In genomic region chr2:127722176-127722892, GRCm38 (mm10) we compare ENCODE assay signal across 8 mouse cellular contexts. TPM values are rescaled to one million over a fixed set of nuclear protein-coding genes. Genes with fewer than 3 reads are reported as not detected.
DNase-seq lines count a peak whose midpoint lies in the region; ATAC-seq and TF ChIP-seq lines count a peak whose summit lies in the region.

No protein-coding gene starts in this region.

- no peak overlapping the region for H3K4me2 ChIP-seq in forebrain, embryonic 11.5 days (ENCODE audit: low read depth, low read length, severe bottlenecking)
- H3K4me2 ChIP-seq in intestine, postnatal 0 days (replicated peaks; ENCODE audit: low read depth) = no peak overlapping the region

- peaks cover 12% of the 10 kb centered on the region for H3K4me1 ChIP-seq in forebrain, embryonic 10.5 days
- H3K4me1 ChIP-seq in forebrain, embryonic 11.5 days (replicated peaks; ENCODE audit: control insufficient read depth, insufficient read depth, low read length) = no peaks in the 10 kb centered on the region
- H3K4me1 ChIP-seq in intestine, postnatal 0 days (replicated peaks; ENCODE audit: control insufficient read depth, insufficient read depth, low read length) = peaks cover 16% of the 10 kb centered on the region

- H3K9ac ChIP-seq in forebrain, embryonic 11.5 days (ENCODE audit: low read length) = no peak overlapping the region
- no peak overlapping the region for H3K9ac ChIP-seq in intestine, postnatal 0 days (ENCODE audit: low read depth, low read length)

- DNase-seq in forebrain, embryonic 10.5 days (ENCODE audit: extremely low spot score, low spot score) = no peak
- DNase-seq in forebrain, embryonic 11.5 days (ENCODE audit: low spot score) = no peak
- DNase-seq in cerebellum, postnatal 10 days = peak; percentile 95
- peak; percentile 36 to 78 for DNase-seq in gastrocnemius, postnatal 4 days (ENCODE audit: low spot score in 2 of 2)
- DNase-seq in left cerebral cortex, postnatal 10 days (ENCODE audit: extremely low spot score in 1 of 2, low spot score in 2 of 2) = peak; percentile 63 to 93
- DNase-seq in lung, postnatal 36 days = peak; percentile 97
- peak; percentile 53 for DNase-seq in testis, postnatal 14 days (ENCODE audit: low spot score)

- intact Hi-C loops in left cerebral cortex, postnatal 10 days (cut with DNase I) = no loop called here

- H3K4me3 ChIP-seq in forebrain, embryonic 10.5 days = no peak overlapping the region
- H3K4me3 ChIP-seq in forebrain, embryonic 11.5 days (ENCODE audit: low read depth, low read length) = no peak overlapping the region
- no peak overlapping the region for H3K4me3 ChIP-seq in intestine, postnatal 0 days (ENCODE audit: low read depth, low read length)

- no peaks in the 10 kb centered on the region for H3K36me3 ChIP-seq in forebrain, embryonic 10.5 days (replicated peaks)
- H3K36me3 ChIP-seq in forebrain, embryonic 11.5 days (ENCODE audit: control insufficient read depth, insufficient read depth, low read length) = no peaks in the 10 kb centered on the region
- H3K36me3 ChIP-seq in intestine, postnatal 0 days (ENCODE audit: control insufficient read depth, insufficient read depth) = no peaks in the 10 kb centered on the region; the same call in 1 of the 2 replicates

- no peak for ATAC-seq in forebrain, embryonic 11.5 days (replicated peaks; ENCODE audit: low FRiP score)
- ATAC-seq in intestine, postnatal 0 days = peak; percentile 86

- WGBS in forebrain, embryonic 10.5 days = 75% methylated on average over 7 of the region's 7 CpGs
- 71% methylated on average over 7 of the region's 7 CpGs for WGBS in forebrain, embryonic 11.5 days
- WGBS in intestine, postnatal 0 days = 15% methylated on average over 7 of the region's 7 CpGs

- TF ChIP-seq CTCF in intestine, postnatal 0 days (IDR thresholded peaks at IDR 0.05; ENCODE audit: low read depth) = no peak

- H3K27ac ChIP-seq in forebrain, embryonic 10.5 days = peak overlapping the region; percentile 31
- H3K27ac ChIP-seq in forebrain, embryonic 11.5 days (ENCODE audit: low read depth, low read length) = no peak overlapping the region
- peak overlapping the region; percentile 88 for H3K27ac ChIP-seq in intestine, postnatal 0 days (ENCODE audit: low read depth, low read length)

- H3K27me3 ChIP-seq in forebrain, embryonic 10.5 days (ENCODE audit: poor library complexity, severe bottlenecking) = no peaks in the 10 kb centered on the region
- H3K27me3 ChIP-seq in forebrain, embryonic 11.5 days (ENCODE audit: control insufficient read depth, insufficient read depth, low read length) = no peaks in the 10 kb centered on the region
- no peaks in the 10 kb centered on the region for H3K27me3 ChIP-seq in intestine, postnatal 0 days (replicated peaks; ENCODE audit: control insufficient read depth, insufficient read depth, low read length)

- no peaks in the 10 kb centered on the region for H3K9me3 ChIP-seq in forebrain, embryonic 10.5 days
- no peaks in the 10 kb centered on the region for H3K9me3 ChIP-seq in forebrain, embryonic 11.5 days (ENCODE audit: control insufficient read depth, low read length)
- no peaks in the 10 kb centered on the region for H3K9me3 ChIP-seq in intestine, postnatal 0 days (ENCODE audit: control insufficient read depth)

RNA-seq across cellular contexts. Expression of gene Mall, which starts 7.4 kb away (rescaled TPM):
- 0.34 and 0.36 TPM in 2 replicates for polyA plus RNA-seq in forebrain, embryonic 10.5 days (2016; fragmentation: Nextera tagmentation; extraction: Ambion mirVana)
- polyA plus RNA-seq in forebrain, embryonic 11.5 days (2014; fragmentation: Nextera tagmentation; extraction: Ambion mirVana) = 1.1 and 1.2 TPM in 2 replicates
- 10 to 100 TPM; 10.5 to 11.0 TPM for total RNA-seq in gastrocnemius, postnatal 4 days (2021)
- 122 and 141 TPM in 2 replicates for polyA plus RNA-seq in intestine, postnatal 0 days (2015; fragmentation: Nextera tagmentation; extraction: Ambion mirVana)
- under 1 TPM; 0.79 to 0.88 TPM for total RNA-seq in left cerebral cortex, postnatal 10 days (2021)

Comparison
In these comparisons a context has a peak if more than half of its experiments do, and no peak if none do; other contexts are left out.
1. DNase-seq: peak in cerebellum, postnatal 10 days (2 of 2), gastrocnemius, postnatal 4 days (2 of 2), left cerebral cortex, postnatal 10 days (2 of 2), lung, postnatal 36 days (single experiment) and testis, postnatal 14 days (single experiment); none in forebrain, embryonic 10.5 days (single experiment) and forebrain, embryonic 11.5 days (single experiment).
2. RNA of gene Mall, which starts 7.4 kb away (polyA plus RNA-seq): 122 to 141 TPM in intestine, postnatal 0 days; 1.1 to 1.2 TPM in forebrain, embryonic 11.5 days and 0.34 to 0.36 TPM in forebrain, embryonic 10.5 days; every median in the first group is over 10 times any median in the second.